Mouse (Mus musculus) adrenal gland, adult 8-10 months (tissue): ENCODE data around the gene Spata31d1a. TPM values are rescaled to one million over a fixed set of nuclear protein-coding genes. Genes with fewer than 3 reads are reported as not detected.

ENCODE experiments used
- DNase-seq: peaks from one replicate; pipeline ENCODE4 v3.0.0; 2022
- total RNA-seq, 4 experiments: library from RNA; stranded (reverse); gene quantifications; 2 replicates each; pipeline ENCODE4 v1.2.4; 2022

Spata31d1a gene
- total RNA-seq, 4 experiments from 2014 or later = not detected

DNA sequence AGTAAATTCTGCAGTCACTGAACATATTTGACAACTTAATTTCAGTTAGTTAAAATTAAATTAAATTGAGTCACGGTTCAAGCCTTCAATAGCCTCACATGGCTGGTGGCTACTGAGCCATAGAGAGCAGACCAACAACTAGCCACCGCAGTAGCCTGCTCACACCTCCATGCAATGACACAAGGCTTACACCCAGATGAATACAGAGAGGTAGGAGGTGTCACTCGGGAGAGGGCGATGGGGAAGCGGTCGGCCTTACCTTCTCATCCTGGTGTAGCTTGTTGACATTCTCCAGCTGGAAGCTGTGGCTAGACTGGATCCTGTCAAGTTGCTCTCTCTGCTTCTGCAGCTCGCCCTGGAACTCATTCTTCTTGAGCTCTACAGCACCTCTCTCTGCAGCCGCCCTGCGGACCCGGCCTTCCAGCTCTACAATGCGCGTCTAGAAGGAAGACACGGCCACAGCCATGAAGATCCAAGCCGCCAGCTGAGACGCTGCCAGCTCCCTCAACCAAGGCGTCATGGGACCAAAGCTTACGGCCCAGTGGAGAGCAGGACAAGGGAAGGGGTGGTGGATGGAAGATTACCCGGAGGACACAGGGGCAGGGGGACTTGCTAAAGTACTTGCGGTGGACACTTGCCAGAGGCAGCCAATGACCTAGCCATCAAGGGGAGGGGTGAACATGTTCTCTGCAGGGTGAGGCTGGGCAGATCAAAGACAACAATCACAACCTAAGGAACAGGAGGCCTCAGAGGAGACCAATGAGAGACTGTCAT is 46.0 kb downstream of the Spata31d1a start:
- no peak for DNase-seq

DNA sequence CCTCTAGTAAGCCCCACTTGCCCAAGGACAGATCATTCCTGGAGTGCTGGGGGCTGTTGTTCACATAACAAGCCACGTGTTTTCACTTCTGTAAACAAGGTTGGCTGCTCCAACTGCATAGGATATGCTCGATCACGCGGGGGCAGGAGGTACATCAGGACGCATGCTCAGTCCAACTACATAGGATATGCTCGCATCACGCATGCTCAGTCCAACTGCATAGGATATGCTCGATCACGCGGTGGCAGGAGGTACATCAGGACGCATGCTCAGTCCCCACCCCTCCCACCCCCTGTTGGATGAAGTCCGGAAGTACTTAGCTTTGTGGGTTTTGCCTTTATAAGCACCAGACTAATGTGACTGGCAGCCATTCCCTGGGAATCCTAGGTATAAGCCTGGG is 48.2 kb downstream of the Spata31d1a start:
- DNase-seq = no peak

DNA sequence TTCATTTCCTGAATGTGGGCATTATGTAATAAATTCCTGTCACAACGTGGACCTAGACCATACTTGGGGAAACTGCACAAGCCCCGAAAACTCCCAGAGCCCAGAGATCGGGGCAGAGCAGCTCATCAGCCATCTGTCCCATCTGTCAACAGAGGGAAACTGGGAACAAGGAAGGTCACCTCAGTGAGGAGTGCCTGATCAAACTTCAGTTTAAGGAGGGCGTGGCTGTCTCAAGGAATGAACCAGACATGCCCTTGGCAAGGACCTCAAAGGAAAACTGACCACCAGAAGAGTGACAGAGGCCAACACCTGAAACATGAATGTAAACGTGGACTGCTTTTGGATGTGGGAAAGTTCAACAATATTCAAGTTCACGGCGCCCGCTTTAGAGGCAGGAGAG is 48.7 kb downstream of the Spata31d1a start:
- DNase-seq = no peak

DNA sequence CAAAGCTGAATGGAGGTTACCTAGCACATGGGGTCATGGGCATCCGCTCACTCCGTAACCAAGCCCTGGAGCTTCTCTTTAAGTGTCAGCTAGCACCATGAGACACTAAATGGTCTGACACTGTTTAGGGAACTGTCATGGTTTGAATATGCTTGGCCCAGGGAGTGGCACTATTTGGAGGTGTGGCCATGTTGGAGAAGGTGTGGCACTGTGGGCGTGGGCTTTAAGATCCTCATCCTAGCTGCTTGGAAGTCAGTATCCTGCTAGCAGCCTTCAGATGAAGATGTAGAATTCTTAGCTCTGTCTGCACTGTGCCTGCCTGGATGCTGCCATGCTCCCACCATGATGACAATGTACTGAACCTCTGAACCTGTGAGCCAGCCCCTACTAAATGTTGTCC is 49.8 kb downstream of the Spata31d1a start:
- no peak for DNase-seq

DNA sequence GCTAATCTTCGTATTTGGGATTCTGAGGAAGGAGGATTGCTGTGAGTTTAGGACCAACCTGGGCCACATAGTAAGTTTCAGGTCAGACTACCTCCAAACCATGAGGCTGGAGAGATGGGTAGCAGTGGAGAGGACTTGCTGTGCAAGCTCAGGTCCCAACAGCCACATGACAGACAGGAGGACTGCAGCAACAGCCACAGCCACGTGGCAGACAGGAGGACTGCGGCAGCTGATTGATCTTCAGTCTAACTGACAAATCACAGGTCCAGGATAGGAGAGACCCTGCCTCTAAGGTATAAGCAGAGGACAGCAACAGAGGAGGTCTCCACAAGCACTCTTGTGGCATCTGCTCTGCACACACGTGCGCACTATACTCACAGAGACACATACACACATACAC is 52.3 kb downstream of the Spata31d1a start:
- DNase-seq = no peak

DNA sequence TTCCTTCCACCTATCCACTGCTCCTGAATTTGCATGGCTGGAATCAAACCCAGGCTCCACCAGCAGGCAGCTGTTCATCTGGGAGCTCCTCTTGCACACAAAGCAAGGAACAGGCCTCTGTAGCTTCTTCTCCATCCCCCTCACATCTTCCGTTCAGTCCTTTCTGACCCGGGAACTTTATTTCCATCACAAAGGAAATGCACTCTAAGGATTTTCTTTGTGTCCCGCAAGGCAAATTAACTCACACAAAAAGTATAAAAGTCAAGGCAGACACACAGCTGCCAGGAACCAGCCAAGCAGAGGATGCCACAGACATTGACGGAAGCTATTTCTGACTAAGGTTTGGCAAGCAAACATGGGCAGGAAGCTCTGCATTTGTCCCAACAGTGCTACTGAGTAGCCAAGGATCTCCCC is 53.1 kb downstream of the Spata31d1a start:
- DNase-seq = no peak

DNA sequence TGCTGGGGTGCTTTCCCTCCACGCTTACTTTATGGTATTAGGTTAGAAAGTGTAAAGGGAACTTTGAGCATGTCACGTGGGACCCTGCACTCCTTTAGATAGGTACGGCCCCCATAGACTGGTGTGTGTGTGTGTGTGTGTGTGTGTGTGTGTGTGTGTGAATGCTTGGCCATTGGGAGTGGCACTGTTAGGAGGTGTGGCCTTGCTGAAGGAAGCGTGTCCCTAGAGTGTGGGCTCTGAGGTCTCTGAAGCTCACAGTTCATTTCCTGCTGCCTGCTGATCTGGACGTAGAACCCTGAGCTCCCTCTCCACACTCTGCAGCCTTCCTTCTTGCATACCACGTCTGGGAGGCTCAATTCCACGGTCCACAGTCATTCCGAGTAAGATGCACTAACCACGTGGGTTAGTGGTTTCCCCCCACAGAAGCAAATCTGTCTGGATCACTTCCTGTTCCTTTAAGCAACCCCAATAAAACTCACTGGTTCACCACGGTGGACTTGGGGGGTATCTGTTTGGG is 53.8 kb downstream of the Spata31d1a start:
- DNase-seq = no peak

DNA sequence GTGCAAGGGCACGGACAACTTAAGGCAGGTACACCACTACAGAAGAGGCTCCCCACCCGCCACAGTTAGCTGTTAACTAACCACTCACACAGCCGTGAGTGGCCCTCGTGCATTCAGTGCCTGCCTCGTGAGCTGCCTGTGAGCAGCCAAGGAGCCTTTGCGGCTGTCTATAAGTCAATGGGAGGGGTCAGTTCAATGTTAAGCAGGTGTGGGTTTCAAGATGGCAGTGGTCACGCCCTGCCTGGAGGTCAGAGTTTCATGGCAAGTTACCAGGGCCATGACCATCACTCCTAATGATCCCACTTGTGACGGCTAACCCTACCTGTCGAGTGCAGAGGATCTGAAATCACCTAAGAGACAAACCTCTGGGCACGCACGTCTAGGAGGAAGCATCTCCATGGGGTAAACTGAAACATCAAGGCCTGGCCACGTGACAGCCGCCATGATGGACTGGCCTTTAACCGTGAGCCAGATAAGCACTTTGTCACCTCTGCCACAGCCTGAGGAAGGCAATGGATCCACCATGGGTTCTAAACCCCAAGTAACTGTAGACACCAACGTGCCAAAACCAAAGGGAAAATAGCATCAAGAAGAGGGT is 54.3 kb downstream of the Spata31d1a start:
- DNase-seq = no peak

DNA sequence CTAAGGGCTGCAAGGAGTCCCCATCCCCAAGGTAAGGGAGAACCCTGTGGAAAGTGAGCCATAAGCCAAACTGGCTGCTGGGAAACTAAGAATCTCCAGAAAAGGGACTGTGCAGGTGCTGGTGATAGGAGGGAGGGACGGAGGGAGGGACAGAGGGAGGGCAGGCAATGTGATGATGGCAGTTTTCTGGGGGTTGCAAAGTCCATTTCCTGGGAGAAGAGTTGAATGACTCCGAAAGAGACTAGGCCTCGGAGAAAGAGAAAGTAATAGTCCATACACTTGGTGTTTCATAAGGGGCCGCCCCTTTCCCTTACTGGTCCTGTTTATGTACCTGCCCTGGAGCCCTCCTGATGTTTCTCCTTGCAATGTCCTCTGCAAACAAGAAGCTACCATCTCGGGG is 55.7 kb downstream of the Spata31d1a start:
- no peak for DNase-seq

DNA sequence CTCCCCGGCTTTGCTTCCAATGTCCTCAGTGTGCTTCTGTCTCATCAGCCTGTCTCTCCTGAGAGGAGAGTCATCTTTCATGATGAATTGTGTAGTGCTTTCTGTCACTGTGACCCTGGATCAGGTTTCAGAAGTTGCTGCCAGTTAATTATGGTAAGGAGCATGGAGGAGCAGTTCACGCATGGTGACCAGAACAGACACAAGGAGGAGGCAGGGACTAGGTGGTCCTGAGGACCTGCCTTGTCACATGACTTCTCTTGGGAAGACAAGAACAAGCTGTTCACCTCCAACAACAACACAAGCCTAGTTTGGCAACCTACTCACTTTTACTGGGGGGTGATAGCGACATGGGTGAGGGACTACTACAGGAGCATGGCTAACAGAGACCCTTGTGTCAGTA is 57.0 kb downstream of the Spata31d1a start:
- DNase-seq = no peak

DNA sequence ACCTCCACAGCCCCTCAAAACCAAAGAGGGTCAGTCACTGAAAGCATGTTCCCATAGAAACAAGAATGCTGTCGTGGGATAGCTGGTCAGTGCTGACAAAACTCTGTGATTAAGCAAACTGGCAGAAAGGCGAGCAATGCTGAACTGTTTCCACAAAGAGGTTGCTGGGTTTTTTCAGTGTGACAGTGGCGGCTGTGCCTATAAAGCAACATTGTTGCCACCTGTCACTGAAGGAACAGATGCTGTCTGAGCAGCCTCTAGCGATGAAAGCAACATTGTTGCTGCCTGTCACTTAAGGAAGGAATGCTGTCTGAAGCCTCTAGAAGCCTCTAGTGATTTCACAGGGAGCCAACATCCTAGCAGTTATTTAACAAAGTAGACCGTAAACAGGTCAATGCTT is 57.5 kb downstream of the Spata31d1a start:
- DNase-seq = no peak

Other genes starting within 250 kb of the Spata31d1a start
- 10 to 100 TPM; 30.8 to 52.7 (median 43.7) TPM for gene Agtpbp1, start 125.1 kb downstream of the Spata31d1a start, total RNA-seq
- 10 to 100 TPM; 58.4 to 99.0 (median 93.4) TPM for gene Naa35, start 125.1 kb downstream of the Spata31d1a start, total RNA-seq
- 10 to 100 TPM in 1 of 4 experiments, 1 to 10 TPM in 3; 7.1 to 10.2 (median 8.1) TPM for gene Golm1, start 34.5 kb downstream of the Spata31d1a start, total RNA-seq
- not detected for gene 4921517D22Rik, start 16.2 kb downstream of the Spata31d1a start, total RNA-seq
- not detected for gene Spata31d1b, start 2.0 kb upstream of the Spata31d1a start, total RNA-seq
- not detected for gene Spata31d1d, start 21.4 kb upstream of the Spata31d1a start, total RNA-seq
- under 1 TPM in 2 of 4 experiments, not detected in 2; 0.09 to 0.48 TPM for gene 1700014D04Rik, start 36.4 kb upstream of the Spata31d1a start, total RNA-seq
- gene Isca1, start 59.5 kb upstream of the Spata31d1a start, total RNA-seq = 10 to 100 TPM; 66.6 to 87.4 (median 84.9) TPM
- not detected for gene Gm49354, start 71.9 kb upstream of the Spata31d1a start, total RNA-seq
- gene Tut7, start 112.8 kb upstream of the Spata31d1a start, total RNA-seq = 10 to 100 TPM; 68.7 to 86.7 (median 74.9) TPM